Mouse (Mus musculus) midbrain, embryonic 11.5 days (tissue): ENCODE measurements at regions not wholly inside any gene's neighbourhood (a gene's known extent, or its start where the extent isn't known, plus 50 kb on each side); places are given as distances from the start of the nearest gene placed in this dataset.

Experiments used
- ATAC-seq: fragments of 200-750 bp; cut with Nextera tagmentation; 2 replicates; pipeline ENCODE4 v1.8.0; 2017; ENCODE audit warnings: moderate TSS enrichment, moderate library complexity; ENCODE audit not compliant: low FRiP score
- DNase-seq: peaks from one replicate; pipeline ENCODE4 v3.0.0; 2015; ENCODE audit warnings: low spot score; ENCODE audit errors: missing footprints
- H3K27ac ChIP-seq: fragments of 300-500 bp; sonication (generic); 2 replicates; pipeline ENCODE4 v1.5.1; 2014; ENCODE audit warnings: low read depth, low read length
- H3K27me3 ChIP-seq: fragments of 300-500 bp; sonication (generic); 2 replicates; pipeline ENCODE4 v1.6.1; 2014; ENCODE audit warnings: mild to moderate bottlenecking, low read length, moderate library complexity, mixed read lengths; ENCODE audit not compliant: control insufficient read depth, insufficient read depth
- H3K36me3 ChIP-seq: fragments of 300-500 bp; sonication (generic); 2 replicates; pipeline ENCODE4 v1.6.1; 2014; ENCODE audit warnings: mild to moderate bottlenecking, low read length, moderate library complexity, mixed read lengths; ENCODE audit not compliant: control insufficient read depth, insufficient read depth
- H3K4me1 ChIP-seq: fragments of 300-500 bp; sonication (generic); 2 replicates; pipeline ENCODE4 v1.6.1; 2014; ENCODE audit warnings: low read length; ENCODE audit not compliant: control insufficient read depth, insufficient read depth
- H3K4me2 ChIP-seq: fragments of 300-500 bp; sonication (generic); 2 replicates; pipeline ENCODE4 v1.6.1; 2014; ENCODE audit warnings: mild to moderate bottlenecking, moderate library complexity
- H3K4me3 ChIP-seq: fragments of 300-500 bp; sonication (generic); 2 replicates; pipeline ENCODE4 v1.5.1; 2014; ENCODE audit warnings: low read depth, low read length
- H3K9ac ChIP-seq: fragments of 300-500 bp; sonication (generic); 2 replicates; pipeline ENCODE4 v1.6.1; 2014; ENCODE audit warnings: low read length
- H3K9me3 ChIP-seq: fragments of 300-500 bp; sonication (generic); 2 replicates; pipeline ENCODE4 v1.6.1; 2016; ENCODE audit warnings: low read length; ENCODE audit not compliant: control insufficient read depth
- WGBS: fragments of 180-500 bp; shearing (Covaris S2); extraction: QIAGEN DNeasy Blood & Tissue Kit; methylation state at CpG from one replicate; pipeline ENCODE4 v1.1.7; 2014; 5-methylcytosine and 5-hydroxymethylcytosine counted together

DNA sequence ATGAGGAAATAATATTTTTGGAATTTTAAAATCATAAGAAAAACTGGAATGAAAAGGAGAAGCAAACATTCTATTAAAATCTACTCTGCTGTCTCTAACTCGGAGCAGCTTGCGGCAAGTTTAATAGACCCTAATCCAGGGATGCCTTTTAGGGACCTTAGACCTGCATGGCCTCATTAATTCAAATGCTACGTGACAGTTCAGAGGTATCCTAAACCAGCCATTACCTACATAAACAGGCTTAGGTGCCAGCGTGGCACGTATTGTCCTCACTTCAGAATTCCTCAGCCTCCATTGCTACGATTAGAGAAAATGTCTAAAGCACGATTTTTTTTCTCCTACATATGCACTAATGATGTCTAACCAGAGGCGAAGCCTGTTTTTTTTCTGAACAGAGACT, 1141.9 kb upstream of the Nr2f1 start:
- no peaks in the 10 kb centered on the region for H3K36me3 ChIP-seq
- ATAC-seq (peak; percentile 67), DNase-seq (no peak)
- no peak overlapping the region for H3K9ac ChIP-seq
- H3K9me3 ChIP-seq: no peaks in the 10 kb centered on the region
- no peaks in the 10 kb centered on the region for H3K27me3 ChIP-seq
- 44% methylated on average over 8 of the region's 8 CpGs for WGBS
- H3K4me3 ChIP-seq: no peak overlapping the region
- H3K27ac ChIP-seq: no peak overlapping the region
- H3K4me2 ChIP-seq: no peak overlapping the region
- H3K4me1 ChIP-seq: peaks cover 4% of the 10 kb centered on the region; the same call in 1 of the 2 replicates

DNA sequence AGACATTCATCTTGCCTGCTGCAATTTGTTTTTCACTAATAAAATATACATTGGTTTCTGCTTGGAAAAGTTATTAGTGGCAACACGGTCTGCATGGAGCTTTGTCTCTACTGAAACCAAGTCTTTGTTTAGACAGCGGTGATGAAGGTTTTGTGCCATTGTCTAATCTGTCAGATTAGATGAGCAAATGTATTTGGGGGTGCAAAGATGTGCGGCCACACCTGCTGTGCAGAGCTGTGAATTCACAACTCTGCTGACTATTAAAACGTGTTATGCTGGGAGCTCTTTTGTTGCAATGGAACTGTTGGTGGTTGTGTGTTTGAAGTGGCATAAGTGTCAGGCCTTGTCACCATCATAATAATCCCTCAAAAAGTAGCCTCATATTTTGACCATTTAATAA, 1140.9 kb upstream of the Nr2f1 start:
- Histone ChIP-seq H3K27me3 (no peaks in the 10 kb centered on the region), H3K4me3 (no peak overlapping the region), H3K9ac (no peak overlapping the region), H3K36me3 (no peaks in the 10 kb centered on the region), H3K4me2 (no peak overlapping the region), H3K27ac (no peak overlapping the region), H3K4me1 (peaks cover 4% of the 10 kb centered on the region; the same call in 1 of the 2 replicates), H3K9me3 (no peaks in the 10 kb centered on the region)
- WGBS: 23% methylated on average over 4 of the region's 4 CpGs
- ATAC-seq (no peak), DNase-seq (no peak)

GRCm38 (mm10) chr13:79339793-79340192, 1140.2 kb upstream of the Nr2f1 start:
- Histone ChIP-seq H3K4me3 (no peak overlapping the region), H3K4me2 (no peak overlapping the region), H3K9me3 (no peaks in the 10 kb centered on the region), H3K27ac (no peak overlapping the region; the same call in 1 of the 2 replicates), H3K36me3 (no peaks in the 10 kb centered on the region), H3K9ac (no peak overlapping the region), H3K27me3 (no peaks in the 10 kb centered on the region), H3K4me1 (peaks cover 4% of the 10 kb centered on the region; the same call in 1 of the 2 replicates)
- DNase-seq (no peak), ATAC-seq (no peak)
- 62% methylated on average over 4 of the region's 4 CpGs for WGBS

GRCm38 (mm10) chr13:79320146-79320545, 1120.6 kb upstream of the Nr2f1 start:
- DNase-seq (peak; percentile 75), ATAC-seq (no peak)
- Histone ChIP-seq H3K4me1 (no peaks in the 10 kb centered on the region), H3K27ac (no peak overlapping the region), H3K27me3 (no peaks in the 10 kb centered on the region), H3K9me3 (no peaks in the 10 kb centered on the region), H3K9ac (no peak overlapping the region), H3K4me2 (no peak overlapping the region), H3K36me3 (no peaks in the 10 kb centered on the region), H3K4me3 (no peak overlapping the region)
- 37% methylated on average over 2 of the region's 2 CpGs for WGBS

DNA sequence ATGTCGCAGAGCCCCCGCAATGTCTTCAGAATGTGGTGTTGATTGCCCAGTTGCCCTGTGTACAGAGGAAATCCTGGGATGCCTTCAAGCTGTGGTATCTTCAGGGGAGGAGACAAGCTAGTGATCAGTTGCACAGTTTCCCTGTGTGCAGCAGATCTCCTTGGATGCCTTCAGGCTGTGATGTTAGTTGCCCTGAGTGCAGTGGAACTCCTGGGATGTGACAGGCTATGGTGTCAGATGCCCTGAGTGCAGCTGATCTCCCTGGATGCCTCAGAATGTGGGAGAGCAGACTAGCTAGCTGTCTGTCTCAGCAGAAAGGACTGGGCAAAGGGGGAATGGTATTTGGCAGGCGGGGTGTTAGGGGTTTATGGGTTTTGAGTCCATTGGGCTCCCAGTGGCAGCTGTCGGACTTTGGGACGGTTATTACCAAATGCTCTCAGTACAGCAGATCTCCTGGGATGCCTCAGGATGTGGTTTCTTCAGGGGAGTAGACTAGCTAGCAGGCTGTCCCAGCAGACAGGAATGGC, 1110.1 kb upstream of the Nr2f1 start:
- Histone ChIP-seq H3K27me3 (no peaks in the 10 kb centered on the region), H3K36me3 (no peaks in the 10 kb centered on the region), H3K4me1 (no peaks in the 10 kb centered on the region), H3K4me3 (no peak overlapping the region), H3K9ac (no peak overlapping the region), H3K9me3 (no peaks in the 10 kb centered on the region), H3K4me2 (no peak overlapping the region), H3K27ac (no peak overlapping the region)
- ATAC-seq: no peak
- WGBS: 90% methylated on average over 5 of the region's 5 CpGs
- DNase-seq: no peak

GRCm38 (mm10) chr13:79297225-79297710, 1097.7 kb upstream of the Nr2f1 start:
- WGBS: 14% methylated on average over 6 of the region's 6 CpGs
- H3K9me3 ChIP-seq: no peaks in the 10 kb centered on the region
- peak; percentile 87 for ATAC-seq

GRCm38 (mm10) chr13:79288022-79288421, 1088.5 kb upstream of the Nr2f1 start:
- no peak overlapping the region for H3K27ac ChIP-seq
- no peaks in the 10 kb centered on the region for H3K4me1 ChIP-seq
- no peak for ATAC-seq
- no peaks in the 10 kb centered on the region for H3K9me3 ChIP-seq
- no peak overlapping the region for H3K9ac ChIP-seq
- no peaks in the 10 kb centered on the region for H3K27me3 ChIP-seq
- no peaks in the 10 kb centered on the region for H3K36me3 ChIP-seq
- 86% methylated on average over 1 of the region's 1 CpGs for WGBS
- no peak for DNase-seq
- no peak overlapping the region for H3K4me3 ChIP-seq
- H3K4me2 ChIP-seq: no peak overlapping the region

More at GRCm38 (mm10) chr13:79297225-79297710, 1097.7 kb upstream of the Nr2f1 start:
- DNase-seq: peak; percentile 89
- Histone ChIP-seq H3K9ac (no peak overlapping the region), H3K4me2 (0 out of 2 replicates have a peak overlapping the region, but pooled peaks have one; percentile 13), H3K4me3 (no peak overlapping the region), H3K36me3 (no peaks in the 10 kb centered on the region), H3K27me3 (no peaks in the 10 kb centered on the region), H3K4me1 (peaks cover 2% of the 10 kb centered on the region; the same call in 1 of the 2 replicates), H3K27ac (peak overlapping the region; percentile 54; the same call in 1 of the 2 replicates)

DNA sequence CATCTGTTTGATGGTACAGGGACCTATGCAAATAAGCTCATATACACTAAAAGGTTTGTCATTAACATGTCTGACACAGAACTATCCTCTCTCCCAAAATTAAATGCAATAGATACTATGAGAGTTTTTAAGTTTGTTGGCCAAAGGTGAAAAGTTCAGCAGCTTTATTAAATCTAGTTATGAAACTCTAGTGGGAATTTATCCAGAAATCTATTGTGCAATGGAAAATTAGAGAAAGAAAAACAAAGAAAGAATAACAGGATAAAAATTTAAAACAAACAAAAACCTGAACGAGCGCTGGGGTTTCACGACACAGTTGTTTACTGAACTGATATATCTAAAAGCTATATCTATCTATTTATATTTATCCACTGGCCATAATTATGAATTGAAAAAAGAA, 1086.6 kb upstream of the Nr2f1 start:
- 86% methylated on average over 3 of the region's 3 CpGs for WGBS
- Histone ChIP-seq H3K4me1 (no peaks in the 10 kb centered on the region), H3K4me3 (no peak overlapping the region), H3K9me3 (no peaks in the 10 kb centered on the region), H3K4me2 (no peak overlapping the region), H3K27me3 (no peaks in the 10 kb centered on the region), H3K9ac (no peak overlapping the region), H3K36me3 (no peaks in the 10 kb centered on the region), H3K27ac (no peak overlapping the region)
- no peak for DNase-seq
- no peak for ATAC-seq

GRCm38 (mm10) chr13:79285478-79285877, 1085.9 kb upstream of the Nr2f1 start:
- ATAC-seq (peak; percentile 70; the same call in 1 of the 2 replicates), DNase-seq (peak; percentile 82)
- H3K36me3 ChIP-seq: no peaks in the 10 kb centered on the region
- 3% methylated on average over 2 of the region's 2 CpGs for WGBS
- no peaks in the 10 kb centered on the region for H3K4me1 ChIP-seq
- no peaks in the 10 kb centered on the region for H3K27me3 ChIP-seq
- H3K9me3 ChIP-seq: no peaks in the 10 kb centered on the region
- no peak overlapping the region for H3K9ac ChIP-seq
- H3K4me2 ChIP-seq: no peak overlapping the region
- H3K4me3 ChIP-seq: no peak overlapping the region
- no peak overlapping the region for H3K27ac ChIP-seq
